Mouse (Mus musculus): ENCODE data around the gene Trabd2b. TPM values are rescaled to one million over a fixed set of nuclear protein-coding genes. Genes with fewer than 3 reads are reported as not detected.

Trabd2b gene
- polyA plus RNA-seq, 1 experiment from 2014 or later: 5.0 TPM

- Histone ChIP-seq H3K9me3 (ENCODE audit: control insufficient read depth, low read length) (no peaks in the 10 kb centered on the region), H3K36me3 (ENCODE audit: control insufficient read depth, insufficient read depth, low read length) (no peaks in the 10 kb centered on the region), H3K27ac (ENCODE audit: low read depth, low read length) (no peak overlapping the region), H3K4me3 (ENCODE audit: low read length) (no peak overlapping the region), H3K4me1 (ENCODE audit: control insufficient read depth, insufficient read depth, low read length) (0 out of 2 replicates have a peak, but pooled peaks cover 3% of the 10 kb centered on the region), H3K4me2 (replicated peaks; ENCODE audit: low read depth, low read length) (no peak overlapping the region), H3K9ac (ENCODE audit: low read depth, low read length) (no peak overlapping the region), H3K27me3 (ENCODE audit: control insufficient read depth, insufficient read depth, low read length) (no peaks in the 10 kb centered on the region)
- ATAC-seq (ENCODE audit: low FRiP score, low TSS enrichment): no peak
- 86% methylated on average over 4 of the region's 4 CpGs for WGBS
Measured at GRCm38 (mm10) chr4:114612827-114613226, 206.3 kb downstream of the Trabd2b start.

- no peaks in the 10 kb centered on the region for H3K9me3 ChIP-seq (ENCODE audit: control insufficient read depth, low read length)
- no peak for ATAC-seq (ENCODE audit: low FRiP score, low TSS enrichment)
- no peak overlapping the region for H3K9ac ChIP-seq (ENCODE audit: low read depth, low read length)
- H3K27ac ChIP-seq (ENCODE audit: low read depth, low read length): no peak overlapping the region
- H3K36me3 ChIP-seq (ENCODE audit: control insufficient read depth, insufficient read depth, low read length): no peaks in the 10 kb centered on the region
- 50% methylated on average over 1 of the region's 1 CpGs for WGBS
- no peak overlapping the region for H3K4me2 ChIP-seq (replicated peaks; ENCODE audit: low read depth, low read length)
- H3K4me3 ChIP-seq (ENCODE audit: low read length): no peak overlapping the region
- H3K4me1 ChIP-seq (ENCODE audit: control insufficient read depth, insufficient read depth, low read length): no peaks in the 10 kb centered on the region
- H3K27me3 ChIP-seq (ENCODE audit: control insufficient read depth, insufficient read depth, low read length): no peaks in the 10 kb centered on the region
Measured at GRCm38 (mm10) chr4:114614086-114614485, 207.6 kb downstream of the Trabd2b start.

DNA sequence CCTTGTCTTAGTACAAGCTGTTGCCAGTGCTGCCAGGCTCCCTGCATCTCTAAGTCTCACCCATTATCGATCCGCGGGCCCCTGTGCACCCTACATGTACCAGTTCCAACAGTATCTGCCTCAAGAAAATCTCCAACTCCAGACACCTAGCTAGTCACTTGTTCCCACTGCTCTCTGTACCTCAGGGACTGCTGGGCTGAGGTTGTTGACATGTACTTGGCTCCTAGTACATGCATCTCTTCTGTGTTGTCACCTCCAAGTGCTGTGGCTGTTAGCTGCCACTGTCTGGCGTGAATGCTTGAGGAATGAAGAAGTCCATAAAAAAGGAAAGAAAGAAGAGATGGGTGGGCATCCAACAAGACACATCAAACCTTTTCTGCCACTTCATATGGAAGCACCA is 209.2 kb downstream of the Trabd2b start:
- Histone ChIP-seq H3K27ac (ENCODE audit: low read depth, low read length) (no peak overlapping the region), H3K27me3 (ENCODE audit: control insufficient read depth, insufficient read depth, low read length) (no peaks in the 10 kb centered on the region), H3K4me2 (replicated peaks; ENCODE audit: low read depth, low read length) (no peak overlapping the region), H3K9ac (ENCODE audit: low read depth, low read length) (no peak overlapping the region), H3K4me3 (ENCODE audit: low read length) (no peak overlapping the region), H3K4me1 (ENCODE audit: control insufficient read depth, insufficient read depth, low read length) (no peaks in the 10 kb centered on the region), H3K36me3 (ENCODE audit: control insufficient read depth, insufficient read depth, low read length) (no peaks in the 10 kb centered on the region), H3K9me3 (ENCODE audit: control insufficient read depth, low read length) (no peaks in the 10 kb centered on the region)
- WGBS: 86% methylated on average over 4 of the region's 4 CpGs
- ATAC-seq (ENCODE audit: low FRiP score, low TSS enrichment): no peak

- WGBS: 71% methylated on average over 5 of the region's 5 CpGs
- no peak for ATAC-seq (ENCODE audit: low FRiP score, low TSS enrichment)
- Histone ChIP-seq H3K27ac (ENCODE audit: low read depth, low read length) (no peak overlapping the region), H3K4me2 (replicated peaks; ENCODE audit: low read depth, low read length) (no peak overlapping the region), H3K9ac (ENCODE audit: low read depth, low read length) (no peak overlapping the region), H3K4me3 (ENCODE audit: low read length) (no peak overlapping the region), H3K36me3 (ENCODE audit: control insufficient read depth, insufficient read depth, low read length) (no peaks in the 10 kb centered on the region), H3K4me1 (ENCODE audit: control insufficient read depth, insufficient read depth, low read length) (peaks cover 33% of the 10 kb centered on the region), H3K27me3 (ENCODE audit: control insufficient read depth, insufficient read depth, low read length) (no peaks in the 10 kb centered on the region), H3K9me3 (ENCODE audit: control insufficient read depth, low read length) (no peaks in the 10 kb centered on the region)
Measured at GRCm38 (mm10) chr4:114622929-114623328, 216.4 kb downstream of the Trabd2b start.

GRCm38 (mm10) chr4:114624114-114624910 is 217.8 kb downstream of the Trabd2b start:
- 11% methylated on average over 3 of the region's 3 CpGs for WGBS
- H3K27ac ChIP-seq (ENCODE audit: low read depth, low read length): peak overlapping the region; percentile 55; the same call in 1 of the 2 replicates
- ATAC-seq (ENCODE audit: low FRiP score, low TSS enrichment): peak; percentile 85

GRCm38 (mm10) chr4:114625357-114625756 is 218.8 kb downstream of the Trabd2b start:
- ATAC-seq (ENCODE audit: low FRiP score, low TSS enrichment): no peak
- Histone ChIP-seq H3K36me3 (ENCODE audit: control insufficient read depth, insufficient read depth, low read length) (no peaks in the 10 kb centered on the region), H3K4me1 (ENCODE audit: control insufficient read depth, insufficient read depth, low read length) (peaks cover 33% of the 10 kb centered on the region), H3K9ac (ENCODE audit: low read depth, low read length) (no peak overlapping the region), H3K4me3 (ENCODE audit: low read length) (no peak overlapping the region), H3K27me3 (ENCODE audit: control insufficient read depth, insufficient read depth, low read length) (no peaks in the 10 kb centered on the region), H3K9me3 (ENCODE audit: control insufficient read depth, low read length) (no peaks in the 10 kb centered on the region), H3K27ac (ENCODE audit: low read depth, low read length) (no peak overlapping the region), H3K4me2 (replicated peaks; ENCODE audit: low read depth, low read length) (no peak overlapping the region)
- WGBS: 16% methylated on average over 4 of the region's 4 CpGs

More at GRCm38 (mm10) chr4:114624114-114624910, 217.8 kb downstream of the Trabd2b start:
- no peaks in the 10 kb centered on the region for H3K27me3 ChIP-seq (ENCODE audit: control insufficient read depth, insufficient read depth, low read length)
- no peaks in the 10 kb centered on the region for H3K9me3 ChIP-seq (ENCODE audit: control insufficient read depth, low read length)
- no peak overlapping the region for H3K9ac ChIP-seq (ENCODE audit: low read depth, low read length)
- no peak overlapping the region for H3K4me3 ChIP-seq (ENCODE audit: low read length)
- H3K36me3 ChIP-seq (ENCODE audit: control insufficient read depth, insufficient read depth, low read length): no peaks in the 10 kb centered on the region
- H3K4me2 ChIP-seq (replicated peaks; ENCODE audit: low read depth, low read length): no peak overlapping the region
- H3K4me1 ChIP-seq (ENCODE audit: control insufficient read depth, insufficient read depth, low read length): peaks cover 33% of the 10 kb centered on the region

DNA sequence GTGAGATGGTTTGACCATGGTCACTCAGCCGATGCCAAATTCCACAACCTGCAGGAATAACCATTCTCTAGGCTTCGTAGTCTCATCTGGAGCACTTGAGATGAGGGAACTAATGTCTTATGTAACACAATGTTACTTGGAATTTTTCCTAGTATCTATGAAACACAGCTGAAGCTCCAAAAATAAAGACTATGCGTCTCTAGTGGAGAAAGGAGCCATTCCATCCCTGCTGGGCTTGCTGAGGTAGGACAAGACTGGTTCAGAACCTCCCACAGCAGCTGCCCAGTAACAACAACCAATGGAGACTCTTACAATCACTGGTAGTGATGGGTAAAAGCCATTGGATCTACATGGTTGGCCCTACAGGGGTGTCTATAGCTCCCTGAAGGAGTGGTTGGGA is 219.4 kb downstream of the Trabd2b start:
- Histone ChIP-seq H3K4me2 (replicated peaks; ENCODE audit: low read depth, low read length) (no peak overlapping the region), H3K36me3 (ENCODE audit: control insufficient read depth, insufficient read depth, low read length) (no peaks in the 10 kb centered on the region), H3K9ac (ENCODE audit: low read depth, low read length) (no peak overlapping the region), H3K27ac (ENCODE audit: low read depth, low read length) (no peak overlapping the region), H3K9me3 (ENCODE audit: control insufficient read depth, low read length) (no peaks in the 10 kb centered on the region), H3K4me1 (ENCODE audit: control insufficient read depth, insufficient read depth, low read length) (peaks cover 33% of the 10 kb centered on the region), H3K4me3 (ENCODE audit: low read length) (no peak overlapping the region), H3K27me3 (ENCODE audit: control insufficient read depth, insufficient read depth, low read length) (no peaks in the 10 kb centered on the region)
- no peak for ATAC-seq (ENCODE audit: low FRiP score, low TSS enrichment)
- WGBS: 88% methylated on average over 3 of the region's 3 CpGs

DNA sequence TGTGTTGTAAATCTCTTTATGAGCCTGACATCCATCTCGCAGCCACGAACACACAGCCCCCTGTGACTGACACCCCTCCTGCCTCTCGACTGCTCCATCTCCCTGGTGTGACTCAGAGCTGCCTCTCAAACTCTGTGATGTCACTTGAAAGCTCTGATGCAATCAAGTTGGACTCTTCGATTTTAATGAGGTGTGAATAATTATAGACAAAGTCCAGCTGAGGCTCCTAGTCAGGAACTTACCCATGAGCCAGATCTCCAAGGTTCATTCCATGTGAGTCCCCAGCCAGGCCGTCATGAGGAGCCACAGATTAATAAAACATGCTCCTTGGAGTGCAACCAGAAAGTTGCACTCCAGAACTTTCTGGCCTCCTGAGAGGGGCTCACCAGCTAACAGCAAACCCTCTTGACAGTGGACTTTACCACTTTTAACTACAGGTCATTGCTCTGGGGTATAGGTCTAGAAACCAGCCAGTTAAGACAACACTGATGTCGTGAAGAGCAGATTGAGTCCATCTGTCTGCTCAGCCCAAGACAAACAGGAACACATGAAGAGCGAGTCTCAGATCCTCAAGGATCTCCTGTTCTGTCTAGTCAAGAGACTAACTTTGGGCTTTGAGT is 221.3 kb downstream of the Trabd2b start:
- no peak overlapping the region for H3K9ac ChIP-seq (ENCODE audit: low read depth, low read length)
- no peaks in the 10 kb centered on the region for H3K36me3 ChIP-seq (ENCODE audit: control insufficient read depth, insufficient read depth, low read length)
- WGBS: 31% methylated on average over 7 of the region's 7 CpGs
- no peak for ATAC-seq (ENCODE audit: low FRiP score, low TSS enrichment)
- no peak overlapping the region for H3K27ac ChIP-seq (ENCODE audit: low read depth, low read length)
- no peaks in the 10 kb centered on the region for H3K9me3 ChIP-seq (ENCODE audit: control insufficient read depth, low read length)
- no peak overlapping the region for H3K4me3 ChIP-seq (ENCODE audit: low read length)
- peaks cover 36% of the 10 kb centered on the region for H3K4me1 ChIP-seq (ENCODE audit: control insufficient read depth, insufficient read depth, low read length)
- no peaks in the 10 kb centered on the region for H3K27me3 ChIP-seq (ENCODE audit: control insufficient read depth, insufficient read depth, low read length)
- H3K4me2 ChIP-seq (replicated peaks; ENCODE audit: low read depth, low read length): no peak overlapping the region

DNA sequence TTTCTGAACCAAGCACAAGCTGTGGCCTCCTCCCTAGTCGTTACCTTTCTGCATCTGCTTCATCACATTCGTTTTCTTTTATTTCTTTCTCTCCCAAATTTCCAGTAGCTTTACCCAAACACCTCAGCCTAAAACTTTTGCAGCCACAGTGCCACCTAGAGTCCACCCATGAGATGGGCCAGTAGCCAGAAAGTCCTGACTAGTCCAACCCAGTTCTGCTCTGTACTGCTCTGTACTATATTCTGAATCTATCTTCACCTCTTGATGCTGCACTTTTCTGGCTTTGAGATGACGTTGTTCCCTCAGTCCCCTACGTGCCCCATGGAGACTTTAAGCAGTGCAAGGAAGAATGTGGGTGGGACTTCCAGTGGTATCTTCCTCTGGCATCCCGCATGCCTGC is 229.4 kb downstream of the Trabd2b start:
- WGBS: 26% methylated on average over 5 of the region's 5 CpGs
- Histone ChIP-seq H3K9ac (ENCODE audit: low read depth, low read length) (no peak overlapping the region), H3K27ac (ENCODE audit: low read depth, low read length) (no peak overlapping the region), H3K36me3 (ENCODE audit: control insufficient read depth, insufficient read depth, low read length) (no peaks in the 10 kb centered on the region), H3K27me3 (ENCODE audit: control insufficient read depth, insufficient read depth, low read length) (peaks cover 6% of the 10 kb centered on the region; the same call in 1 of the 2 replicates), H3K4me1 (ENCODE audit: control insufficient read depth, insufficient read depth, low read length) (0 out of 2 replicates have a peak, but pooled peaks cover 3% of the 10 kb centered on the region), H3K9me3 (ENCODE audit: control insufficient read depth, low read length) (no peaks in the 10 kb centered on the region), H3K4me2 (replicated peaks; ENCODE audit: low read depth, low read length) (no peak overlapping the region), H3K4me3 (ENCODE audit: low read length) (no peak overlapping the region)
- ATAC-seq (ENCODE audit: low FRiP score, low TSS enrichment): peak; percentile 68
